ENCODE assay signal across 12 mouse cellular contexts in genomic region chr17:73054226-73054625, GRCm38 (mm10). TPM values are rescaled to one million over a fixed set of nuclear protein-coding genes. Genes with fewer than 3 reads are reported as not detected.
DNase-seq lines count a peak whose midpoint lies in the region; ATAC-seq and TF ChIP-seq lines count a peak whose summit lies in the region.
"Had no signal": no experiment of that assay in that cellular context is flagged by ENCODE, and none has a peak within 500 bp of the region (broad histone marks: within the 10 kb centered on the region; RNA-seq: fewer than 3 reads in every experiment).

No protein-coding gene starts in this region.

- TF ChIP-seq CTCF in intestine, postnatal 0 days (IDR thresholded peaks at IDR 0.05; ENCODE audit: low read depth) = no peak

- no peaks in the 10 kb centered on the region for H3K9me3 ChIP-seq in intestine, embryonic 14.5 days (ENCODE audit: control insufficient read depth, low read length)
- no peaks in the 10 kb centered on the region for H3K9me3 ChIP-seq in intestine, postnatal 0 days (ENCODE audit: control insufficient read depth)
- 0 out of 2 replicates have a peak, but pooled peaks cover 4% of the 10 kb centered on the region for H3K9me3 ChIP-seq in heart, embryonic 14.5 days (ENCODE audit: control insufficient read depth, low read length)
- no peaks in the 10 kb centered on the region for H3K9me3 ChIP-seq in limb, embryonic 14.5 days (ENCODE audit: control insufficient read depth, low read length)
- H3K9me3 ChIP-seq: forebrain, embryonic 12.5 days; hindbrain, embryonic 10.5 days had no signal

- no peak overlapping the region for H3K4me2 ChIP-seq in intestine, embryonic 14.5 days (ENCODE audit: low read length)
- no peak overlapping the region for H3K4me2 ChIP-seq in intestine, postnatal 0 days (replicated peaks; ENCODE audit: low read depth)
- no peak overlapping the region for H3K4me2 ChIP-seq in heart, embryonic 14.5 days (ENCODE audit: low read length)
- no peak overlapping the region for H3K4me2 ChIP-seq in limb, embryonic 14.5 days (replicated peaks; ENCODE audit: low read depth, low read length, severe bottlenecking)
- H3K4me2 ChIP-seq: forebrain, embryonic 12.5 days; midbrain, embryonic 11.5 days had no signal

- peak; percentile 77; the same call in 1 of the 2 replicates for ATAC-seq in intestine, embryonic 14.5 days (replicated peaks; ENCODE audit: low FRiP score, low TSS enrichment, low read depth)
- ATAC-seq in intestine, postnatal 0 days = no peak
- 0 out of 2 replicates have a peak, but pooled peaks have one; percentile 31 for ATAC-seq in heart, embryonic 14.5 days (ENCODE audit: insufficient number of reproducible peaks, insufficient read depth, low FRiP score, low read depth)
- ATAC-seq in limb, embryonic 14.5 days (ENCODE audit: low FRiP score, low read depth) = peak; percentile 55; the same call in 1 of the 2 replicates

- no peaks in the 10 kb centered on the region for H3K27me3 ChIP-seq in intestine, embryonic 14.5 days (replicated peaks; ENCODE audit: control insufficient read depth, insufficient read depth, low read length)
- H3K27me3 ChIP-seq in intestine, postnatal 0 days (replicated peaks; ENCODE audit: control insufficient read depth, insufficient read depth, low read length) = no peaks in the 10 kb centered on the region
- no peaks in the 10 kb centered on the region for H3K27me3 ChIP-seq in heart, embryonic 14.5 days (ENCODE audit: control insufficient read depth, insufficient read depth, low read length)
- no peaks in the 10 kb centered on the region for H3K27me3 ChIP-seq in limb, embryonic 14.5 days (ENCODE audit: control insufficient read depth, insufficient read depth, low read length)
- H3K27me3 ChIP-seq: forebrain, embryonic 12.5 days had no signal

- TF ChIP-seq POLR2A in limb, embryonic 14.5 days (IDR thresholded peaks at IDR 0.05; ENCODE audit: borderline replicate concordance, extremely low read depth, insufficient read depth, insufficient read length) = no peak

- no peak for DNase-seq in intestine, embryonic 14.5 days (ENCODE audit: low spot score)
- no peak for DNase-seq in limb, embryonic 14.5 days (ENCODE audit: low spot score)
- DNase-seq in thymus, postnatal 0 days (ENCODE audit: low spot score) = peak; percentile 83
- no peak for DNase-seq in adrenal gland, adult 8-10 months
- no peak for DNase-seq in adrenal gland, postnatal 14 days
- DNase-seq in cerebellum, adult 9-10 months = no peak
- DNase-seq: cerebellum, adult 8-10 months had no signal

- H3K4me1 ChIP-seq in intestine, embryonic 14.5 days (replicated peaks; ENCODE audit: control insufficient read depth, insufficient read depth, low read length) = peaks cover 20% of the 10 kb centered on the region
- H3K4me1 ChIP-seq in intestine, postnatal 0 days (replicated peaks; ENCODE audit: control insufficient read depth, insufficient read depth, low read length) = no peaks in the 10 kb centered on the region
- peaks cover 12 to 25% of the 10 kb centered on the region in 2 experiments; a peak in 3 of 4 replicates for H3K4me1 ChIP-seq in heart, embryonic 14.5 days (ENCODE audit: control insufficient read depth in 2 of 2, insufficient read depth in 2 of 2, low read length in 2 of 2)
- peaks cover 6% of the 10 kb centered on the region for H3K4me1 ChIP-seq in limb, embryonic 14.5 days (ENCODE audit: control insufficient read depth, insufficient read depth, low read length)

- H3K36me3 ChIP-seq in intestine, embryonic 14.5 days (ENCODE audit: control insufficient read depth, insufficient read depth, low read length) = no peaks in the 10 kb centered on the region
- no peaks in the 10 kb centered on the region for H3K36me3 ChIP-seq in intestine, postnatal 0 days (ENCODE audit: control insufficient read depth, insufficient read depth)
- no peaks in the 10 kb centered on the region for H3K36me3 ChIP-seq in heart, embryonic 14.5 days (ENCODE audit: control insufficient read depth, insufficient read depth, low read length)
- no peaks in the 10 kb centered on the region for H3K36me3 ChIP-seq in limb, embryonic 14.5 days (ENCODE audit: control insufficient read depth, insufficient read depth, low read length)
- H3K36me3 ChIP-seq: forebrain, embryonic 12.5 days; hindbrain, embryonic 10.5 days had no signal

- H3K27ac ChIP-seq in intestine, embryonic 14.5 days (ENCODE audit: low read depth) = peak overlapping the region; percentile 60; the same call in 1 of the 2 replicates
- H3K27ac ChIP-seq in intestine, postnatal 0 days (ENCODE audit: low read depth, low read length) = no peak overlapping the region
- 0 out of 4 replicates have a peak overlapping the region, but pooled peaks of 1 of the 2 experiments have one; percentile 7 for H3K27ac ChIP-seq in heart, embryonic 14.5 days (replicated peaks in 1 of 2; ENCODE audit: control insufficient read depth in 1 of 2, insufficient read depth in 1 of 2, low read depth in 2 of 2, low read length in 2 of 2)
- H3K27ac ChIP-seq in limb, embryonic 14.5 days (replicated peaks; ENCODE audit: low read depth, low read length) = no peak overlapping the region
- H3K27ac ChIP-seq: forebrain, embryonic 12.5 days; hindbrain, embryonic 10.5 days had no signal

- H3K9ac ChIP-seq in intestine, embryonic 14.5 days (ENCODE audit: low read length) = no peak overlapping the region
- H3K9ac ChIP-seq in intestine, postnatal 0 days (ENCODE audit: low read depth, low read length) = no peak overlapping the region
- H3K9ac ChIP-seq in heart, embryonic 14.5 days (ENCODE audit: low read length) = no peak overlapping the region
- H3K9ac ChIP-seq in limb, embryonic 14.5 days (ENCODE audit: low read depth, low read length, severe bottlenecking) = no peak overlapping the region
- H3K9ac ChIP-seq: forebrain, embryonic 12.5 days had no signal

- no peak overlapping the region for H3K4me3 ChIP-seq in intestine, embryonic 14.5 days (ENCODE audit: low read depth, low read length)
- H3K4me3 ChIP-seq in intestine, postnatal 0 days (ENCODE audit: low read depth, low read length) = no peak overlapping the region
- no peak overlapping the region for H3K4me3 ChIP-seq in heart, embryonic 14.5 days (ENCODE audit: control insufficient read depth in 1 of 2, insufficient read depth in 1 of 2, low read depth in 1 of 2, low read length in 2 of 2)
- H3K4me3 ChIP-seq in limb, embryonic 14.5 days (replicated peaks; ENCODE audit: low read length) = no peak overlapping the region
- H3K4me3 ChIP-seq: forebrain, embryonic 12.5 days; hindbrain, embryonic 10.5 days had no signal

RNA-seq across cellular contexts. Expression of gene Lclat1, which starts 53.6 kb away (rescaled TPM):
- polyA plus RNA-seq in intestine, embryonic 14.5 days (2014; fragmentation: Nextera tagmentation; extraction: Ambion mirVana) = 29.2 and 34.6 TPM in 2 replicates
- polyA plus RNA-seq in intestine, postnatal 0 days (2015; fragmentation: Nextera tagmentation; extraction: Ambion mirVana) = 21.0 and 24.3 TPM in 2 replicates
- 54.6 and 61.3 TPM in 2 replicates for polyA plus RNA-seq in heart, embryonic 14.5 days (2014; fragmentation: Nextera tagmentation; extraction: Ambion mirVana)
- 11.0 and 12.1 TPM in 2 replicates for polyA plus RNA-seq in limb, embryonic 14.5 days (2012; rRNA removed)
- 14.9 and 17.0 TPM in 2 replicates for polyA plus RNA-seq in limb, embryonic 14.5 days (2014; fragmentation: Nextera tagmentation; extraction: Ambion mirVana)
- polyA plus RNA-seq in thymus, postnatal 0 days (2015; fragmentation: Nextera tagmentation; extraction: Ambion mirVana) = 4.5 and 5.4 TPM in 2 replicates
- total RNA-seq in adrenal gland, adult 8-10 months (2022) = 10 to 100 TPM; 40.9 to 45.9 (median 42.3) TPM
- 36.7 and 43.8 TPM in 2 replicates for total RNA-seq in adrenal gland, postnatal 14 days (2021)
